Mouse (Mus musculus): ENCODE measurements around the gene Ptk7. TPM values are rescaled to one million over a fixed set of nuclear protein-coding genes. Genes with fewer than 3 reads are reported as not detected.

Gene Ptk7
- polyA plus RNA-seq (2015; fragmentation: Nextera tagmentation; extraction: Ambion mirVana): 20.2 and 22.3 TPM in 2 replicates

GRCm38 (mm10) chr17:46628791-46629684 lies at the start of gene Ptk7:
Ptk7 (minus strand) TSS chr17:46629504.

DNA sequence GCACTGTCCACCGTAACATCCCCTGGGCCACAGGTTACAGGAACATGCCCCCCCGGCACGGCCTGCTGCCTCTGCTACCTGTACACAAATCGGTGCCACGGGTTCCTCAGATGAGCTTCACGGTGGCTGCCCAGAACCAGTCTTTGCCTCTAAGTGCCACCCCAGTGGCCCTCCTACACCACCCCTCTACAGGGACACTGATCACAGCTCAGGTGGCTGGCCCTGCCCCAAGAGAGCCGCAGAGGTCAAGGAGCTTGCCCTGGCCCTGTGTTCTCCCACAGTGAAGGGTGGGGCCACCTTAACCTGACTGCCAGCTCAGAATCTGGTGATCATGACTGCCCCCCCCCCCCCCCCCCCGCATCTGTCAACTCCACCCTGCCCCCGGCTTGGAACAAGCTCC lies 49.1 kb upstream of the Ptk7 start, which contains the start of gene Mea1:
Gene Mea1, plus strand, starts transcription at position 378 of the 400 bp plus-strand sequence.

GRCm38 (mm10) chr17:46673850-46674529 lies 44.7 kb upstream of the Ptk7 start, which contains the start of gene Rrp36:
Rrp36 (minus strand) TSS chr17:46674352.

DNA sequence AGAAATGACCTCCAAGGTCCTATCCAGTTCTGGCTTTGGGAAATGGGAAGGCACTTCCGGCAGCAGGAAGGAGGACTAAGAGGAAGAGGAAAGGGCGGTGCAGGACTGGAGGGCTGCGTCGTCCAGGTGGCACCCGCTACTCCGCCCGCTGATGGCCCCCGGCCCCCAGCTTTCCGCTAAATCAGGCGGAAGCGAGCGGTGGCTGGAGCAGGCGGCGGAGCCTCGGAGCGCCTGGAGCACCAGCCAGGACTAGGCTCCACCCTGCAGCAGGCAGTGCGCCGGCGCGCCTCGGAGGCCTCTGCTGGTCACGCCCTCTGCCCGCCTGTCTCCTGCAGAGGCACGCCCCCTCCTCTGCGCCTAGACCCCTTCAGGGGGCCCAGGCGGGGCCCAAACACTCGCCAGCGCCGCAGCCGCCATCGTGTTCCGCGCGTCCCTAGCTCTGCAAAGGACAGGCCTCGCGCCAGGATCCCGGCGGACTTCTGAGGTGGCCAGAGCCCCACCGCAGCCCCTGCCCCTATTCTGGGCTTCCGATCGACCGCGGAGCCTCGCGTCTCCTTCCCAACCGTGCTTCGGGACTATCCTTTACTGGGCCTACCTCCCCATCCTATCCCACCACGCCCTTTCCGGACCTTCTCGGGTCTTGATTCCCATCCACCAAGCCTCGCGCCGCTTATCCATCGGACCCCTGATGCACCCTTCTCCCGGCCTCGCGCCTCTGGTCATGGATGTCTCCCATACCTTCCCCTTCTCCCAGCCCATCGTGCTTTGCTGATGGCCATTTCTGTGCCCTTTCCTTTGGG lies 21.1 kb upstream of the Ptk7 start, which contains the start of gene Cul7:
Gene Cul7, plus strand, starts transcription at position 106 of the 800 bp plus-strand sequence.

DNA sequence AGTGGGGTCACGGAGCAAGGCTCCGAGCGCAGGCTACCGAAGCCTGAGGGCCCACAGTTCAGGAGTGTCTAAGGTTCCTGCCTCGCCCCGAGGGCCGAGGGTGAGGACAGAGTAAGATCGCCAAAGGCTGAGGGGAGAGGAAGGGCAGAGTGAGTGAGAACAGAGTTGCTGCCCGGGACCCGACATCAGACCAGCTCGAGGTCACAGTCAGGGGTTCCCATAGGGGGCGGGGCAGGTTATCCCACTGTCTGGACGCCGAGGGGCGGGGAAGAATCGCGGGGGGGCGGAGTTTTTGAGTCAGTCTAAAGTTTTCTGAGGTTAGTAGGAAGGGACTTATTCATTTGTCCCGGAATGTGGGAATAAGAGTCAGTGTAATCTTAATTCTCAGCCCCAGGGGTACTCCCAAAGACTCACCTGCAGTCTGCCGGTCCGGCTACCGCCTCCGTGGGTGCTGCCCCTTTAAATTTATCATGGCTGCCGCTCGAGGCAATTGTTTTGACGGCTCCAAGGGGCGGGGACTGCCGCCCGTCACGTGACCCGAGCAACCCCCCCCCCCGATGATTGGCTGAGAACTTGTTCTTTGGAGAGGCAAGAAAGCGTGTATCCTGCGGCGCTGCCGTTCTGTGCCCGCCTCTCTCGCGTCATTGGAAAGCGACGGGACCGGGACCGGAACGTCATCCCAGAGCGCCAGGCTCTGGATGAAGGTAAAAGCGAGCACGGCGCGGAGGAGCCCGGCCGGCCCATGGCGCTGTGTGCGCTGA lies 16.4 kb upstream of the Ptk7 start, which contains the start of the genes Klc4 and Mrpl2:
Gene Klc4, minus strand, starts transcription at position 462 of the 761 bp plus-strand sequence.
Gene Mrpl2, plus strand, starts transcription at position 669 of the 761 bp plus-strand sequence.

DNA sequence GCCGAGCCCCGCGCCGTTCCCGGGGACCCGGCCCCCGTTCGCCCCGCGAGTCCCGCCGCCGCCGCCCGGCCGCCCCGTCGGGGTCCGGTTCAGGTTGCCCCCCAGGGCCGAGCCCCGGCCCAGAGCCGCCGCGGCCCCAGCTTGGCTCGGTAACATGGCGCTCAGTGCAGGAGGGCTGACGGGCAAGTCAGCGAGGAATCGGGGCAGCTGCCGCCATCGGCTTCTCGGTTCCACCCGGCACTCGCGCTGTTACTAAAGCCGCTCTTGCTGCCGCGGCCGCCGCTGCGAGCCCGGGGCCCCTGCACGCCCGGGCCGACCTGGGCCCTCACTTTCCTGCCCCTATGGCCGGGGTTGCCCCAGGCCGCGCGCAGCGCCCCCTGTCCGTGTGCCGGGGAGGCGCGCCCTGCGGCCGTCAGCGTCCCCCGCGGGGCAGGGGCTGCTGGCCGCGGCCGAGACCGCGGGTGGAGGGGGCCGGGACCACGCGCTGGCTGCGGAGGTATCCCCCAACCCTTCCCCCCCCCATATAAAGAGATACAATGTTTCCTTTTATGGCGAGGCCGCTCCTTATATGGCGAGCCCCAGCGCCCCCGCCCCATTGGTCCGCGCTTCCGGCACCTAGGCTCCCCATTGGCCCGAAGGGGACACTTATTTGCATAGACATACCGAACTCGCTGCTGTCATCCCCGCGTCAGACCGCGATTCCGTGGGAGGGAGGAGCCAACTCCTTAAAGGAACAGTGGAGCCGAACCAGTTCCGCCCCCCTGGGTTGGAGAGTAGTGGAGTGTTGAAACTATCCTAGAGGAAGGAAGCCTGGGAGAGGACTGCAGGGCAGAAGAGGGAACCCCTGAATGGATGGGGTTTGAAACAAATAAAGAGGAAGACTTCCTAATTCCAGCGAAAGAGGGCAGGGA lies 73.4 kb downstream of the Ptk7 start, which contains the start of gene Srf:
Gene Srf, minus strand, starts transcription at position 503 of the 911 bp plus-strand sequence.

GRCm38 (mm10) chr17:46545813-46546564 lies 83.3 kb downstream of the Ptk7 start, which contains the start of gene Cul9:
Cul9 (minus strand) TSS chr17:46546388.

Small RNA genes lying within 50 kb of the gene (microRNA-seq; reads per million reads assigned to microRNA genes)
- not detected for gene Mir6976 (ENCODE audit: borderline replicate concordance, insufficient number of aligned reads)

Other genes starting within 250 kb of the Ptk7 start
- 5.7 and 6.8 TPM in 2 replicates for gene Zfp318, start 245.8 kb downstream of the Ptk7 start, polyA plus RNA-seq (2015; fragmentation: Nextera tagmentation; extraction: Ambion mirVana)
- 1.6 TPM in 2 replicates for gene Crip3, start 200.6 kb downstream of the Ptk7 start, polyA plus RNA-seq (2015; fragmentation: Nextera tagmentation; extraction: Ambion mirVana)
- 0.22 TPM in 1 of 2 replicates, not detected in the other for gene Slc22a7, start 191.0 kb downstream of the Ptk7 start, polyA plus RNA-seq (2015; fragmentation: Nextera tagmentation; extraction: Ambion mirVana)
- 0.52 and 1.7 TPM in 2 replicates for gene Ttbk1, start 141.8 kb downstream of the Ptk7 start, polyA plus RNA-seq (2015; fragmentation: Nextera tagmentation; extraction: Ambion mirVana)
- gene Dnph1, start 132.8 kb downstream of the Ptk7 start, polyA plus RNA-seq (2015; fragmentation: Nextera tagmentation; extraction: Ambion mirVana): 9.2 and 12.5 TPM in 2 replicates
- gene Cul9, start 83.1 kb downstream of the Ptk7 start, polyA plus RNA-seq (2015; fragmentation: Nextera tagmentation; extraction: Ambion mirVana): 5.8 and 6.3 TPM in 2 replicates
- 2.0 and 4.1 TPM in 2 replicates for gene Srf, start 73.3 kb downstream of the Ptk7 start, polyA plus RNA-seq (2015; fragmentation: Nextera tagmentation; extraction: Ambion mirVana)
- 21.7 and 29.3 TPM in 2 replicates for gene Klc4, start 16.5 kb upstream of the Ptk7 start, polyA plus RNA-seq (2015; fragmentation: Nextera tagmentation; extraction: Ambion mirVana)
- 91.3 and 138 TPM in 2 replicates for gene Mrpl2, start 16.7 kb upstream of the Ptk7 start, polyA plus RNA-seq (2015; fragmentation: Nextera tagmentation; extraction: Ambion mirVana)
- 22.6 and 24.3 TPM in 2 replicates for gene Cul7, start 20.8 kb upstream of the Ptk7 start, polyA plus RNA-seq (2015; fragmentation: Nextera tagmentation; extraction: Ambion mirVana)
- 41.4 and 55.1 TPM in 2 replicates for gene Rrp36, start 44.8 kb upstream of the Ptk7 start, polyA plus RNA-seq (2015; fragmentation: Nextera tagmentation; extraction: Ambion mirVana)
- 148 and 198 TPM in 2 replicates for gene Mea1, start 49.3 kb upstream of the Ptk7 start, polyA plus RNA-seq (2015; fragmentation: Nextera tagmentation; extraction: Ambion mirVana)
- gene Klhdc3, start 51.4 kb upstream of the Ptk7 start, polyA plus RNA-seq (2015; fragmentation: Nextera tagmentation; extraction: Ambion mirVana): 82.8 and 111 TPM in 2 replicates
- gene Ppp2r5d, start 75.6 kb upstream of the Ptk7 start, polyA plus RNA-seq (2015; fragmentation: Nextera tagmentation; extraction: Ambion mirVana): 32.7 and 36.4 TPM in 2 replicates
- gene Pex6, start 82.0 kb upstream of the Ptk7 start, polyA plus RNA-seq (2015; fragmentation: Nextera tagmentation; extraction: Ambion mirVana): 21.2 and 30.3 TPM in 2 replicates
- 15.0 and 25.6 TPM in 2 replicates for gene Gnmt, start 99.7 kb upstream of the Ptk7 start, polyA plus RNA-seq (2015; fragmentation: Nextera tagmentation; extraction: Ambion mirVana)
- 40.2 and 56.1 TPM in 2 replicates for gene Cnpy3, start 122.7 kb upstream of the Ptk7 start, polyA plus RNA-seq (2015; fragmentation: Nextera tagmentation; extraction: Ambion mirVana)
- gene Ptcra, start 134.2 kb upstream of the Ptk7 start, polyA plus RNA-seq (2015; fragmentation: Nextera tagmentation; extraction: Ambion mirVana): 0.13 and 0.14 TPM in 2 replicates
- gene 2310039H08Rik, start 143.1 kb upstream of the Ptk7 start, polyA plus RNA-seq (2015; fragmentation: Nextera tagmentation; extraction: Ambion mirVana): 150 and 176 TPM in 2 replicates
- gene Rpl7l1, start 153.2 kb upstream of the Ptk7 start, polyA plus RNA-seq (2015; fragmentation: Nextera tagmentation; extraction: Ambion mirVana): 80.6 and 93.1 TPM in 2 replicates
- gene Bicral, start 229.0 kb upstream of the Ptk7 start, polyA plus RNA-seq (2015; fragmentation: Nextera tagmentation; extraction: Ambion mirVana): 3.5 and 4.2 TPM in 2 replicates

Measured in adrenal gland, postnatal 0 days (tissue).